Mouse (Mus musculus) embryonic facial prominence, embryonic 10.5 days (tissue): ENCODE results near the gene Alad. TPM values are rescaled to one million over a fixed set of nuclear protein-coding genes. Genes with fewer than 3 reads are reported as not detected.
A peak's percentile ranks its signal among the peaks of the same experiment; 100 is the strongest.

Experiments
- DNase-seq: peaks from one replicate; pipeline ENCODE4 v3.0.0-alpha.2; 2017; ENCODE audit warnings: low spot score
- H3K27ac ChIP-seq: fragments of 300-500 bp; sonication (generic); replicated peaks from 2 replicates; pipeline ENCODE4 v1.5.1; 2016; ENCODE audit warnings: mild to moderate bottlenecking
- H3K27me3 ChIP-seq: fragments of 300-500 bp; sonication (generic); replicated peaks from 2 replicates; pipeline ENCODE4 v1.6.1; 2016; ENCODE audit warnings: low read depth, mild to moderate bottlenecking; ENCODE audit not compliant: poor library complexity, severe bottlenecking
- H3K36me3 ChIP-seq: fragments of 300-500 bp; sonication (generic); replicated peaks from 2 replicates; pipeline ENCODE4 v1.6.1; 2016; ENCODE audit warnings: mild to moderate bottlenecking, moderate library complexity
- H3K4me1 ChIP-seq: fragments of 300-500 bp; sonication (generic); 2 replicates; pipeline ENCODE4 v1.6.1; 2016
- H3K4me3 ChIP-seq: fragments of 300-500 bp; sonication (generic); 2 replicates; pipeline ENCODE4 v1.5.1; 2016; ENCODE audit warnings: mild to moderate bottlenecking, moderate library complexity
- H3K9me3 ChIP-seq: fragments of 300-500 bp; sonication (generic); 2 replicates; pipeline ENCODE4 v1.6.1; 2016; ENCODE audit warnings: mild to moderate bottlenecking
- WGBS: fragments of 180-500 bp; shearing (Covaris S2); methylation state at CpG from one replicate; pipeline ENCODE4 v1.1.7; 2016; 5-methylcytosine and 5-hydroxymethylcytosine counted together
- polyA plus RNA-seq: library from polyadenylated mRNA; unstranded; fragments of >200 nt; fragmentation: Nextera tagmentation; extraction: Ambion mirVana; gene quantifications from 2 replicates; pipeline ENCODE4 v1.2.1, GENCODE M21; 2016

The Alad gene
- 106 and 114 TPM in 2 replicates for polyA plus RNA-seq

- Histone ChIP-seq H3K4me1 (peaks cover 66% of the 10 kb centered on the region), H3K4me3 (peak within 1 kb of the TSS; percentile 71), H3K36me3 (peaks cover 25% of the 10 kb centered on the region), H3K27ac (peak within 1 kb of the TSS; percentile 88), H3K9me3 (no peaks in the 10 kb centered on the region), H3K27me3 (no peaks in the 10 kb centered on the region)
- under 1% methylated on average over 37 of the region's 37 CpGs for WGBS
- DNase-seq: peak; percentile 92
Observed at GRCm38 (mm10) chr4:62519849-62520233, at the start of gene Alad. Gene Alad, minus strand, starts transcription at chr4:62519918.

GRCm38 (mm10) chr4:62568359-62568758, 48.6 kb upstream of the Alad start:
- Histone ChIP-seq H3K9me3 (no peaks in the 10 kb centered on the region), H3K4me3 (no peak overlapping the region), H3K36me3 (no peaks in the 10 kb centered on the region), H3K27me3 (0 out of 2 replicates have a peak, but pooled peaks cover 5% of the 10 kb centered on the region), H3K4me1 (peaks cover 10% of the 10 kb centered on the region; the same call in 1 of the 2 replicates), H3K27ac (no peak overlapping the region)
- no peak for DNase-seq
- 90% methylated on average over 1 of the region's 1 CpGs for WGBS

GRCm38 (mm10) chr4:62567696-62568095, 48.0 kb upstream of the Alad start:
- no peak for DNase-seq
- peaks cover 10% of the 10 kb centered on the region; the same call in 1 of the 2 replicates for H3K4me1 ChIP-seq
- no peak overlapping the region for H3K4me3 ChIP-seq
- H3K36me3 ChIP-seq: no peaks in the 10 kb centered on the region
- no peak overlapping the region for H3K27ac ChIP-seq
- no peaks in the 10 kb centered on the region for H3K9me3 ChIP-seq
- 93% methylated on average over 6 of the region's 6 CpGs for WGBS
- 0 out of 2 replicates have a peak, but pooled peaks cover 5% of the 10 kb centered on the region for H3K27me3 ChIP-seq

- Histone ChIP-seq H3K27me3 (0 out of 2 replicates have a peak, but pooled peaks cover 5% of the 10 kb centered on the region), H3K27ac (no peak overlapping the region), H3K4me1 (peaks cover 14% of the 10 kb centered on the region), H3K36me3 (no peaks in the 10 kb centered on the region), H3K9me3 (no peaks in the 10 kb centered on the region), H3K4me3 (no peak overlapping the region)
- DNase-seq: no peak
- WGBS: 88% methylated on average over 4 of the region's 4 CpGs
Observed at GRCm38 (mm10) chr4:62566530-62566929, 46.8 kb upstream of the Alad start.

GRCm38 (mm10) chr4:62562006-62562405, 42.3 kb upstream of the Alad start:
- H3K27me3 ChIP-seq: 0 out of 2 replicates have a peak, but pooled peaks cover 5% of the 10 kb centered on the region
- H3K4me3 ChIP-seq: no peak overlapping the region
- WGBS: 80% methylated on average over 4 of the region's 4 CpGs
- H3K4me1 ChIP-seq: peaks cover 12% of the 10 kb centered on the region
- H3K36me3 ChIP-seq: no peaks in the 10 kb centered on the region
- no peak for DNase-seq
- H3K27ac ChIP-seq: peak overlapping the region; percentile 42; the same call in 1 of the 2 replicates
- no peaks in the 10 kb centered on the region for H3K9me3 ChIP-seq

- no peaks in the 10 kb centered on the region for H3K36me3 ChIP-seq
- peaks cover 12% of the 10 kb centered on the region for H3K4me1 ChIP-seq
- 0 out of 2 replicates have a peak, but pooled peaks cover 5% of the 10 kb centered on the region for H3K27me3 ChIP-seq
- H3K27ac ChIP-seq: peak overlapping the region; percentile 42; the same call in 1 of the 2 replicates
- WGBS: 68% methylated on average over 3 of the region's 3 CpGs
- no peak for DNase-seq
- no peaks in the 10 kb centered on the region for H3K9me3 ChIP-seq
- H3K4me3 ChIP-seq: no peak overlapping the region
Observed at GRCm38 (mm10) chr4:62561630-62562001, 41.9 kb upstream of the Alad start.

GRCm38 (mm10) chr4:62560963-62561629, 41.4 kb upstream of the Alad start:
- Histone ChIP-seq H3K4me3 (no peak overlapping the region), H3K27ac (peak overlapping the region; percentile 42; the same call in 1 of the 2 replicates), H3K4me1 (peaks cover 12% of the 10 kb centered on the region), H3K27me3 (0 out of 2 replicates have a peak, but pooled peaks cover 4% of the 10 kb centered on the region), H3K36me3 (no peaks in the 10 kb centered on the region), H3K9me3 (no peaks in the 10 kb centered on the region)
- DNase-seq: peak; percentile 71
- WGBS: 26% methylated on average over 4 of the region's 4 CpGs

GRCm38 (mm10) chr4:62559797-62560329, 40.1 kb upstream of the Alad start, which contains the start of gene Rgs3:
Gene Rgs3, plus strand, starts transcription at chr4:62559847.
- Histone ChIP-seq H3K4me1 (peaks cover 12% of the 10 kb centered on the region), H3K27me3 (no peaks in the 10 kb centered on the region), H3K27ac (no peak within 1 kb of the TSS), H3K9me3 (no peaks in the 10 kb centered on the region), H3K4me3 (no peak within 1 kb of the TSS), H3K36me3 (no peaks in the 10 kb centered on the region)
- WGBS: 63% methylated on average over 6 of the region's 6 CpGs
- DNase-seq: no peak

- Histone ChIP-seq H3K9me3 (no peaks in the 10 kb centered on the region), H3K4me3 (no peak overlapping the region), H3K27me3 (no peaks in the 10 kb centered on the region), H3K27ac (no peak overlapping the region), H3K4me1 (peaks cover 12% of the 10 kb centered on the region), H3K36me3 (no peaks in the 10 kb centered on the region)
- no peak for DNase-seq
- WGBS: 76% methylated on average over 3 of the region's 3 CpGs
Observed at GRCm38 (mm10) chr4:62557436-62557835, 37.7 kb upstream of the Alad start.

- Histone ChIP-seq H3K27ac (no peak overlapping the region), H3K36me3 (no peaks in the 10 kb centered on the region), H3K27me3 (no peaks in the 10 kb centered on the region), H3K4me1 (no peaks in the 10 kb centered on the region), H3K9me3 (no peaks in the 10 kb centered on the region), H3K4me3 (no peak overlapping the region)
- no peak for DNase-seq
- WGBS: 89% methylated on average over 7 of the region's 7 CpGs
Observed at GRCm38 (mm10) chr4:62551966-62552365, 32.2 kb upstream of the Alad start.

- no peak for DNase-seq
- H3K4me3 ChIP-seq: no peak overlapping the region
- H3K27me3 ChIP-seq: no peaks in the 10 kb centered on the region
- no peaks in the 10 kb centered on the region for H3K9me3 ChIP-seq
- no peaks in the 10 kb centered on the region for H3K36me3 ChIP-seq
- no peaks in the 10 kb centered on the region for H3K4me1 ChIP-seq
- no peak overlapping the region for H3K27ac ChIP-seq
Observed at GRCm38 (mm10) chr4:62544801-62545200, 25.1 kb upstream of the Alad start.

GRCm38 (mm10) chr4:62543782-62544181, 24.1 kb upstream of the Alad start:
- no peak for DNase-seq
- H3K9me3 ChIP-seq: no peaks in the 10 kb centered on the region
- no peaks in the 10 kb centered on the region for H3K27me3 ChIP-seq
- no peaks in the 10 kb centered on the region for H3K36me3 ChIP-seq
- H3K27ac ChIP-seq: no peak overlapping the region
- H3K4me3 ChIP-seq: no peak overlapping the region
- no peaks in the 10 kb centered on the region for H3K4me1 ChIP-seq
- WGBS: 88% methylated on average over 6 of the region's 6 CpGs

GRCm38 (mm10) chr4:62541802-62542201, 22.1 kb upstream of the Alad start:
- H3K9me3 ChIP-seq: no peaks in the 10 kb centered on the region
- 72% methylated on average over 3 of the region's 3 CpGs for WGBS
- H3K36me3 ChIP-seq: no peaks in the 10 kb centered on the region
- no peak for DNase-seq
- no peaks in the 10 kb centered on the region for H3K4me1 ChIP-seq
- H3K27ac ChIP-seq: no peak overlapping the region
- no peak overlapping the region for H3K4me3 ChIP-seq
- H3K27me3 ChIP-seq: no peaks in the 10 kb centered on the region
